Mouse (Mus musculus): Measurements from ENCODE around the gene Qtrt1. TPM values are rescaled to one million over a fixed set of nuclear protein-coding genes. Genes with fewer than 3 reads are reported as not detected.

Gene Qtrt1
- polyA plus RNA-seq, 1 experiment, result 29.5 TPM

GRCm38 (mm10) chr9:21430724-21431123 is 19.1 kb downstream of the Qtrt1 start:
- no peak overlapping the region for H3K4me3 ChIP-seq (replicated peaks; ENCODE audit: extremely low read depth, low read depth, low read length)
- 69% methylated on average over 7 of the region's 7 CpGs for WGBS
- DNase-seq, result no peak
- no peak for TF ChIP-seq CTCF (IDR thresholded peaks at IDR 0.05; ENCODE audit: insufficient read depth, low read length)
- no peak for TF ChIP-seq POLR2A (IDR thresholded peaks at IDR 0.05; ENCODE audit: borderline replicate concordance, extremely low read depth, low read depth, low read length)
- H3K4me1 ChIP-seq (ENCODE audit: control insufficient read depth, insufficient read depth, low read length), result peaks cover 38% of the 10 kb centered on the region

DNA sequence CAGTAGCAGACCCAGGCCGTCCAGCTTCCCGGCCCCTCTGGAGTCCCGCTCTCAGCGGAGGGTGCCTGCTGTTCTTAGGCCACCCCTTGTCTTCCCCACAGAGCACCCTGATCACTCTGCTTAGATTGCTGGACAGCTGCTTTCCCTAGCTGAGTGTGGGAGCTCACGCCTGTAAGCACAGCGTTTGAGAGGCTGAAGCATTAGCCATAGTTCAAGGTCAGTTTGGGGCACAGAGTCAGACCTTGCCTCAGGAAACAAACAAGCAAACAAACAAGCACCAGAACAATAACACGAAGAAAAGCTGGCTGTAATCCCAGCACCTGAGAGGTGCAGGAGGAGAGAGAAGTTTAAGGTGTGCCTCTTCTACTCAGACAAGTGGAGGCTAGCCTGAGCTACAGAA is 20.4 kb downstream of the Qtrt1 start:
- no peak for DNase-seq
- Histone ChIP-seq H3K4me3 (replicated peaks; ENCODE audit: extremely low read depth, low read depth, low read length) (no peak overlapping the region), H3K4me1 (ENCODE audit: control insufficient read depth, insufficient read depth, low read length) (peaks cover 48% of the 10 kb centered on the region)
- TF ChIP-seq CTCF (IDR thresholded peaks at IDR 0.05; ENCODE audit: insufficient read depth, low read length) (no peak), POLR2A (IDR thresholded peaks at IDR 0.05; ENCODE audit: borderline replicate concordance, extremely low read depth, low read depth, low read length) (no peak)
- WGBS, result 77% methylated on average over 7 of the region's 7 CpGs

- H3K4me3 ChIP-seq (replicated peaks; ENCODE audit: extremely low read depth, low read depth, low read length), result no peak overlapping the region
- peaks cover 44% of the 10 kb centered on the region for H3K4me1 ChIP-seq (ENCODE audit: control insufficient read depth, insufficient read depth, low read length)
- DNase-seq, result peak; percentile 50
- TF ChIP-seq POLR2A (IDR thresholded peaks at IDR 0.05; ENCODE audit: borderline replicate concordance, extremely low read depth, low read depth, low read length) (no peak), CTCF (IDR thresholded peaks at IDR 0.05; ENCODE audit: insufficient read depth, low read length) (peak; percentile 17; the same call in 1 of the 2 replicates)
- 58% methylated on average over 8 of the region's 8 CpGs for WGBS
Measured at GRCm38 (mm10) chr9:21433766-21434165, 22.1 kb downstream of the Qtrt1 start.

GRCm38 (mm10) chr9:21434410-21434809 is 22.8 kb downstream of the Qtrt1 start:
- DNase-seq, result no peak
- peaks cover 42% of the 10 kb centered on the region for H3K4me1 ChIP-seq (ENCODE audit: control insufficient read depth, insufficient read depth, low read length)
- 63% methylated on average over 2 of the region's 2 CpGs for WGBS
- TF ChIP-seq POLR2A (IDR thresholded peaks at IDR 0.05; ENCODE audit: borderline replicate concordance, extremely low read depth, low read depth, low read length) (no peak), CTCF (IDR thresholded peaks at IDR 0.05; ENCODE audit: insufficient read depth, low read length) (no peak)
- no peak overlapping the region for H3K4me3 ChIP-seq (replicated peaks; ENCODE audit: extremely low read depth, low read depth, low read length)

- Histone ChIP-seq H3K4me1 (ENCODE audit: control insufficient read depth, insufficient read depth, low read length) (peaks cover 39% of the 10 kb centered on the region), H3K4me3 (replicated peaks; ENCODE audit: extremely low read depth, low read depth, low read length) (no peak overlapping the region)
- WGBS, result 33% methylated on average over 7 of the region's 7 CpGs
- TF ChIP-seq POLR2A (IDR thresholded peaks at IDR 0.05; ENCODE audit: borderline replicate concordance, extremely low read depth, low read depth, low read length) (no peak), CTCF (IDR thresholded peaks at IDR 0.05; ENCODE audit: insufficient read depth, low read length) (no peak)
- DNase-seq, result peak; percentile 35
Measured at GRCm38 (mm10) chr9:21435777-21436635, 24.4 kb downstream of the Qtrt1 start.

DNA sequence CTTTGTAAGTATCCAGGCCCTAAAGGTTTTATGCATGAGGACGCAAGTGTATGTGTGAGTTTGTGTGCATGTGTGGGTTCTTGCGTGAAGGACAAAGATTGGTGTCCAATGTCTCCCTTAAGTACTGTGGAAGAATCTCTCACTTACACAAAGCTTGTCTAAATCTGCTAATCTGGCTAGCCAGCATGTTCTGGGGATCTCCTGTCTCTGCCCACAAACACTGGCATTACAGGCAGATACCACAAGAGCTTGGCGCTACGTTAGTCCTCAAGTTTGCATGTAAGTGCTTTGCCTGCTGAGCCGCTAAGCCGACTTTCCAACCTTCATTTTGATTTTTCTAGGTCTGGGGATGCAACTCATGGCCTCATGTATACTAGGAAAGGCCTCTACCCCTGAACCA is 25.9 kb downstream of the Qtrt1 start:
- DNase-seq, result no peak
- TF ChIP-seq CTCF (IDR thresholded peaks at IDR 0.05; ENCODE audit: insufficient read depth, low read length), result no peak
- no peak for TF ChIP-seq POLR2A (IDR thresholded peaks at IDR 0.05; ENCODE audit: borderline replicate concordance, extremely low read depth, low read depth, low read length)
- Histone ChIP-seq H3K4me3 (replicated peaks; ENCODE audit: extremely low read depth, low read depth, low read length) (no peak overlapping the region), H3K4me1 (ENCODE audit: control insufficient read depth, insufficient read depth, low read length) (peaks cover 38% of the 10 kb centered on the region)
- WGBS, result 90% methylated on average over 6 of the region's 6 CpGs

DNA sequence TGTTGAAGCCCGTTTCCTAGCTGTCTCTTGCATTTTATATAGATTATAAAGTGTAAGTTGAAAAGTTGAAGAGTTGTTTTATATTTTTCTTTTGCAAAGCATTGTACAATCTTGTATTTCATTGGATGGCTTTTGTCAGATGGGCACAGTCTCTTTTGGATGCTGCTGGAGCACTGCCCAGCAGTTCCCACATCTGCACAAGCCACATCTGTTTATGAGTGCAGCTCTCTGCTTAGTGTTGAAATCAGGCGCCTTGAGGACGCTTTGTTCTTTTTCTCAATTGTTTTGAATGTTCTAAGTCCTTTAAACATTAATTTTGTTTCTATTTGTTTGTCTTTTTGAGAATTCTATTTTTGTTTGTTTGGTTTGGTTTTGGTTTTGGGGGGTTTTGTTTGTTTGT is 26.6 kb downstream of the Qtrt1 start:
- no peak for DNase-seq
- 41% methylated on average over 3 of the region's 3 CpGs for WGBS

GRCm38 (mm10) chr9:21439456-21439855 is 27.8 kb downstream of the Qtrt1 start:
- H3K4me3 ChIP-seq (replicated peaks; ENCODE audit: extremely low read depth, low read depth, low read length), result no peak overlapping the region
- DNase-seq, result no peak
- peaks cover 29% of the 10 kb centered on the region for H3K4me1 ChIP-seq (ENCODE audit: control insufficient read depth, insufficient read depth, low read length)
- no peak for TF ChIP-seq POLR2A (IDR thresholded peaks at IDR 0.05; ENCODE audit: borderline replicate concordance, extremely low read depth, low read depth, low read length)
- no peak for TF ChIP-seq CTCF (IDR thresholded peaks at IDR 0.05; ENCODE audit: insufficient read depth, low read length)
- WGBS, result 68% methylated on average over 3 of the region's 3 CpGs

More for the DNA sequence above, 26.6 kb downstream of the Qtrt1 start:
- Histone ChIP-seq H3K4me1 (ENCODE audit: control insufficient read depth, insufficient read depth, low read length) (peaks cover 38% of the 10 kb centered on the region), H3K4me3 (replicated peaks; ENCODE audit: extremely low read depth, low read depth, low read length) (no peak overlapping the region)
- no peak for TF ChIP-seq POLR2A (IDR thresholded peaks at IDR 0.05; ENCODE audit: borderline replicate concordance, extremely low read depth, low read depth, low read length)
- TF ChIP-seq CTCF (IDR thresholded peaks at IDR 0.05; ENCODE audit: insufficient read depth, low read length), result no peak

GRCm38 (mm10) chr9:21439914-21440313 is 28.3 kb downstream of the Qtrt1 start:
- H3K4me1 ChIP-seq (ENCODE audit: control insufficient read depth, insufficient read depth, low read length), result peaks cover 29% of the 10 kb centered on the region
- no peak for TF ChIP-seq CTCF (IDR thresholded peaks at IDR 0.05; ENCODE audit: insufficient read depth, low read length)
- no peak for TF ChIP-seq POLR2A (IDR thresholded peaks at IDR 0.05; ENCODE audit: borderline replicate concordance, extremely low read depth, low read depth, low read length)
- no peak for DNase-seq
- WGBS, result 89% methylated on average over 2 of the region's 2 CpGs
- no peak overlapping the region for H3K4me3 ChIP-seq (replicated peaks; ENCODE audit: extremely low read depth, low read depth, low read length)

DNA sequence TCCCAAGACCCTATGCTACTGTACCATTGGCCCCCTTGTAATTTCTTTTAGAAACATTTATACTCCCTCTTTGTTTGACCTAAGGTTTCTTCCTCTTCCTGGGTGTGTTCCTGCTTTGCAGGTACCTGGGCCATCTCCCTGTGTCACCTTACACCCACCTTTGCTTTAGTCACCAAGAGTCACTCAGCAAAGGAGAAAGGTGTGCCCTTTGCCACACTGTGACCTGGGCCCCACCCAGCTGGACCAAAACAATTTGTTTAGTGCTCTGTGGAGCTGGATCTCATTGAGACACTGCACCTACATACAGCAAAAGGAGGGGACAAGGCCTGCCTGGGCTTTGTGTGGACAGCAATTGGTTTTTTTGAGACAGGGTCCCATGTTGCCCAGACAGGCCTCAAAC is 28.8 kb downstream of the Qtrt1 start:
- no peak for TF ChIP-seq CTCF (IDR thresholded peaks at IDR 0.05; ENCODE audit: insufficient read depth, low read length)
- no peak for TF ChIP-seq POLR2A (IDR thresholded peaks at IDR 0.05; ENCODE audit: borderline replicate concordance, extremely low read depth, low read depth, low read length)
- no peak for DNase-seq
- Histone ChIP-seq H3K4me1 (ENCODE audit: control insufficient read depth, insufficient read depth, low read length) (peaks cover 26% of the 10 kb centered on the region), H3K4me3 (replicated peaks; ENCODE audit: extremely low read depth, low read depth, low read length) (no peak overlapping the region)

All from lung, adult 2 months (tissue).